Mouse (Mus musculus) natural killer cell, adult 2 months (primary cell): ENCODE results near the gene Cln3.

ENCODE experiments used
- DNase-seq, 2 experiments: peaks; one replicate each; pipeline ENCODE4 v3.0.0; 2022; ENCODE audit warnings: low spot score in 2 of 2

Gene Cln3

DNA sequence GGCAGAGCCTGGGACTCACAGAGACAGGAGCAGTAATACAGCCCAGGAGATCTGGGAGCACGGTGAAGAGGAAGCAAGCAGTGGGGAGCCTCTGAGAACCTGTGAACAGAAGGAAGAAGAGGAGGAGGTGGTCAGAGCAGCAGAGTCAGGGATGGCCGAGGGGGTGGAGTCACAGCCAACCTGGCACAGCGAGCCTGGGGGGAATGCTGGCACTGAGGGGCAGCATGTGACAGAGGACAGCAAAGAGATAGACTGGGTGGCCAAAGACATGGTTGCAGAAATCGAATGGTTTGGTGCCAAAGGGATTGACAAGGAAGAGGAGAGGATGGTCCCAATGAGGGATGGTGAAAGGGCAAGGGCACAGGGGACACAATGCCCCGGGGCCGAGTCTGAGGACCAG, at the start of gene Cln3:
Cln3 (minus strand) TSS at position 101 of the 400 bp plus-strand sequence.
- no peak for DNase-seq

DNA sequence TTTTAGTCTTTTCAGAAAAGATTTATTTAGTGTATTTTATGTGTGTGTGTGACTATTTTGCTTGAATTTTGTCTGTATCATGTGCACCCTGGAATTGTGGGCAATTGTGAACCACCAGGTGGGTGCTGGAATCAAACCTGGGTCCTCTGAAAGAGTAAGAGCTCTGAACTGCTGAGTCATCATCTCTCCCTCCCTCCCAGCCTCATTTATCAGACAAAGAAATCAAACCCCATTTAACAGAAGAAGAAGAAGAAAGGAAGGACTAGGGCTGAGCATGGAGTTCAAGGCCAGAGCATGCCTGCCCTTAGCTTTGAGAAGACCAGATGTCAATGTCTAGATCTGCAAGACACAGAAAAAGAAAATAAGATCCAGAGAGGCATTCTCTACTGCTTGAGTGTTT, 49.8 kb upstream of the Cln3 start:
- DNase-seq, result no peak

DNA sequence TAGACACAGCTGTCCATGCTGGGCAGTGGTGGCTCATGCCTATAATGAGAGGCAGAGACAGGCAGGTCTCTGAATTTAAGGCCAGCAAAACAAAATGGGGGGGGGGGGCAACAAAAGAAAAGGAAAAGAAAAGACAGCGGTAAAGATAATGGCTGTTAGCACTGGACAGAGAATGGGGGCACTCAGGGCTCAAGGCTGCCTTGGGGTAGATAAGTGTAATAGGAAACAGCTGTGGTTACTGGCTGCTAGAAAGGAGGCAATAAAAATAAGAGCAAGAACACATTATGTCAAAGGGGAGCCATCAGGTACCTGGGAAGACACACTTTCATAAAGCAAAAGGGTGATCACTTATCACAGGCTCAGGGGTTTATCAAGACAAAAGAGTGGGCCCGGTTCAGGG, 46.9 kb upstream of the Cln3 start:
- no peak for DNase-seq

- no peak for DNase-seq
These were observed 45.4 kb upstream of the Cln3 start, which contains the start of gene Nupr1 for GRCm38 (mm10) chr7:126630824-126631518. Gene Nupr1 (minus strand): TSS chr7:126630861.

DNA sequence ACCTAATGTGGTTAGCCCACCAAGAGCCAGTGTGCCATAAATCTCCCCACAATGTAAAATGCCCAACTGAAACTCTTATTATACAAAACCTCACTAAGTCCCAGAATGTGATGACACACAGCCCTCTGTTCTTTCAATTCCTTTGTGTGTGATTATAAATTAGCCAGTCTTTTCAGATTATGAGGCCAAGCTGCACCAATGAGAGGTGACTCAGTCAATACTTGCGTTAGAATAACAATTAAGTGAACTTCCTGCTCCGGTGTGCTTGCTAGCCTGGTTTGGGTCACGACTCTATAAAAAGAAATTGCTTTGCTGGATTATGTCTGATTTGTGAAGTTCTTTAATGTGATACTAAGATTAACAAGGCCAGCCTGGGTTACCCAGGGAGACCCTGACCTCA, 44.3 kb upstream of the Cln3 start:
- no peak for DNase-seq

DNA sequence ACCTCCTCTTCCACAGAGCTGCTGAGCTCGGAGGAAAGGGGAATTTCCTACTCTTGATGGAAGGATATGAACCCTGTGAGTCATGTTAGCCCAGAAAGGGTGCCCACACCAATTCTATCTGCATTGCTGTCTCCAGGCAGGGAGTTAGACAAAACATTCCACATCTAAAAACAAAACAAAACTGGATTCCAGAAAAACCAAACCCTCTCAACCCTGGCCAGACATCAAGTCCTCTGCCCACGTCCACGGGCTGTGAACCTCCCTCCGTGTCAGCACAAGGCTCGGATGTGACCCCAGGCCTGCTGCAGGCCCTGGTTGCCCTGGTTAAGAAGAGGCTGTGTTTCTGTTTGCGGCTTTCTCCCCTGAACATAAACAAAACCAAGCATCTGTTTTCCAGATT, 42.5 kb upstream of the Cln3 start:
- DNase-seq, result no peak

DNA sequence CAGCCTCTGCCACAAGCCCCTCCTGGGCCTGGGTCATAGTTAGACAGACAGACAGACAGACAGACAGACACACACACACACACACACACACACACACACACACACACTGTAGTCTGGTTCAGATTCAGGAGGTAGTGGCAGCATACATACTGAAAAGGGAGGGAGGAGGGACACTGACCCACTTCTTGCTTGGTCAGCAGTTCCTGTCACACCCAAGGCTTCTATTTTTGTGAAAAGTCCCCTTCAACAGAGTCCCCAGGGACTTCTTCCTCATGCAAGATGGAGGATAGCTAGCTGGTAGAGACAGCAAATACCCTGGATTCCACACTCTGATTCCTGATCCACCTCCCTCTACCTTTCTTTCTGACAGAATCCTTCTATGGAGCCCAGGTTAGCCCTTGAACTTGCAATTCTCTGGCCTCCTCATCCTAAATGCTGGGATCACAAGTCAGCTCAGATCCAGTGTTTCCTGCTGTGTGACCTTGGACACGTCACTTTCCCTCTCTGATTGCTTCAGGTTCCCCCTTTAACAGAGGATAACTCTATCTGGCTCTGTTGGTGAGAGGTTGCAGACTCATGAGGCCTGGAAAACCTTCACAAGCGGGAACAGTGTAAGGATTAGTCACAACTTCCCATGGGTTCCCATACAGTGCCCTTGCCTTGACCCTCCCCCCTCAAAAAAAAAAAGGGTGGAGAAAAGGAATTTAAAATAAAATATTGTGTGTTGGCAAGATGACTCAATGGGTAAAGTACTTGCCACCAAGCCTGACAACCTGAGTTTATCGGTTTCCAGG, 40.4 kb upstream of the Cln3 start:
- no peak for DNase-seq

DNA sequence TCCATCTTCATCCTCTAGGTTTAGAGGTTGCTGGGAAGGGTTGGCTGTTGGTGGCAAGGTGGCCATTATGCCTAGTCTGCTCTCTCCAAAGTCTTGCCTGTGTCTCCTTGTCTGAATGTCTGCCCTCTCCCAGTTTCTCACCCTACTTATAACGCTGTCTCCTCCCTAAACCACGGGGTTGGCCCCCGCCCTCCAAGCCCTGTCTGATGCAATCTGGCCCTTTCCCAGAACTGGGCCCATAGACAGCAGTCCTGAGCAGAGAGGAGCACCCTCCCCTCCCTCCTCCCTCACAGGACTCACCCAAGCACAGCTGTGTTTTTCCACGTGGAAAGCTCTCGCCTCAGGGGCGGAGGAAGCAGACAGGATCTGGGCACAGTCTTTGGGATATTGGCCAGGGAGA, 39.8 kb upstream of the Cln3 start:
- no peak for DNase-seq

DNA sequence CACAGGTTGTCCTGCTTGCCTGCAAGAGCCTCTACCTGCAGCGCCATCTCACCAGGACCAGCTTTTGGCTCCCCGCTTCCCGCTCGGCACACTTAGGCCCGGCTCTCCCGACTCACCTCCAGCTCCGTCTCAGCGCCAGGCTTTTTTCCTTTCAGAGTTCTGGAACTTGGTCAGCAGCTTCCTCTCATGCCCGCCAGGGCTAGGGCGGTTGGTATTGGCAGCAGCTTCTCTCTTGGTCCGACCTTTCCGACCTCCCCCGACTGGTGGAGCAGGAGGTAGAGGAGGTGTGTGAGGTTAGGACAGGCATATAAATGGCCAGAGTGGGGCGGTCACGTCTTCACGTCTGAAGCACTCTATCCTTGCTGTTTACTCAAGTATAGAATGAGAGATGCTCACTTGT, 39.2 kb upstream of the Cln3 start:
- no peak for DNase-seq

GRCm38 (mm10) chr7:126623381-126623780, 37.8 kb upstream of the Cln3 start:
- DNase-seq, result no peak

DNA sequence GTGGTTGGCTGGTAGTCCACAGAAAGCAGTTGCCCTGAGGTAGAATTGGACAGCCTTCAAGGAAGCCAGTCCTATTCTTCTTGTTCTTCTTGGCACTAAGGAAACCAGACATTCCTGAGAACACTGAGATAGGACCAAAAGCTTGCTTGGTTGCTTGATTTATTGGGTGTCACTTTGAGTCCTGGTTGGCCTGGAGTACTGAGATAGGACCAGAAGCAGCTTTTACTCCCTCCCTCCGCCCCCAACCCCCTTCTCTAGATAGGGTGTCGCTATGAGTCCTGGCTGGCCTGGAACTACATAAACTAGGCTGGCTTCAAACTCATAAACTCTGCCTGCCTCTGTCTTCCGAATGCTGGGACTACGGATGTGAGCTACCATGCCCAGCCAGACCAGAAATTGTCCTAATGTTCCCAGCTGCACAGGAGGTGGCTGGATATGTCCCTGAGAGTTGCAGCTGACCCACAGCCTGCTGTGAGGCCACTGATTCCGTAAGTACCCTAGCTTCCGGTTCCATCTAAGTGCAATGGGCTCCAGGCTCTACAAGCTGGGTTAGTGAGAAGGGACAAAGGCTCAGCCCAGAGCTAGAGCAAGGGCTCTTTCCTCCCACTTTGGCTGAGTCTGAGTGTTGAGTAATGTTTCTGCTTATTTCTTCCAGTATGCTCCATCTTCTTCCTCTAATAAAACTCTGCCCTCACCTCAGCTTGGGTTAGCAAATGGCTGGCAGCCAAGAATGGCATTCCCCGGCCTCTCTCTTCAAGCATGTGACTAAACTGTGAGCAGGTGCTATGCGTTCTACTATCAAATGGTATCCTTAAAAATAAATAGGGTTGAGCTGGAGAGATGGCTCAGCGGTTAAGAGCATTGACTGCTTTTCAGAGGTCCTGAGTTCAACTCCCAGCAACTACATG, 36.1 kb upstream of the Cln3 start:
- DNase-seq, result no peak

- no peak for DNase-seq
These were observed 34.1 kb upstream of the Cln3 start for GRCm38 (mm10) chr7:126619559-126620275.

- no peak for DNase-seq
These were observed 31.1 kb upstream of the Cln3 start for GRCm38 (mm10) chr7:126616707-126617106.

DNA sequence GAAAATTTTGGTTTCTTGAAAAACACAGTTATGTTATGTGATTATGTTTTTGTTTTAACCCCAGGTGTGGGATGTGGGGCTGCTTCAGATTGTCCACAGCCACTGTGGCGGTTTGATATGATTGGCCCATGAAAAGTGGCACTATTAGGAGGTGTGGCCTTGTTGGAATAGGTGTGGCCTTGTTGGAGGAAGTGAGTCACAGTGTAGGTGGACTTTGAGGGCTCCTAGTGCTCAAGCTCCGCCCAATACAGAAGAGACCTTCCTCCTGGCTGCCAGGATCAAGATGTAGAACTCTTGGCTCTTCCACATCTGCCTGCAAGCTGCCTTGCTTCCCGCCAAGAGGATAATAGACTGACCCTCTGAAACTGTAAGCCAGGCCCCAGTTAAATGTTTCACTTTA, 27.1 kb upstream of the Cln3 start:
- no peak for DNase-seq

- DNase-seq, result no peak
These were observed 22.2 kb upstream of the Cln3 start for GRCm38 (mm10) chr7:126607796-126608195.

- DNase-seq, result no peak
These were observed 21.4 kb upstream of the Cln3 start for GRCm38 (mm10) chr7:126607064-126607463.

DNA sequence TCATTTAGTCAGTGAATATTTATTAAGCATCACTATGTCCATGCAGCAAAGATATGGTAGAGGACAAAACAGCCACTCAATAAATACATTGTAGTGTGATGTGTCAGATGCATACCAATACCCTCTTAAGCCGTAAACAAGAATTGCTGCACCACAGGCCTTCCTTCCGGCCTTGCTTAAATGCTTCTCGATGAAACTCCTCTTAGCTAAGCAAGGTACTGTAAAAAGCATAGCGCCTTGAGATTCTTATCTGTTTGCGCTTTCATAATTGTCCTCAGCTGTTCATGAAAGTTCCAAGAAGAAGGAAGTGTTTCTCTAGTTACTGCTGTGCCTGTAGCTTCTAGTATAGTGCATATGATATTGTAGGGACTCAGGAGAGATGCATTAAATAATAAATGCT, 21.0 kb upstream of the Cln3 start:
- DNase-seq, result no peak

DNA sequence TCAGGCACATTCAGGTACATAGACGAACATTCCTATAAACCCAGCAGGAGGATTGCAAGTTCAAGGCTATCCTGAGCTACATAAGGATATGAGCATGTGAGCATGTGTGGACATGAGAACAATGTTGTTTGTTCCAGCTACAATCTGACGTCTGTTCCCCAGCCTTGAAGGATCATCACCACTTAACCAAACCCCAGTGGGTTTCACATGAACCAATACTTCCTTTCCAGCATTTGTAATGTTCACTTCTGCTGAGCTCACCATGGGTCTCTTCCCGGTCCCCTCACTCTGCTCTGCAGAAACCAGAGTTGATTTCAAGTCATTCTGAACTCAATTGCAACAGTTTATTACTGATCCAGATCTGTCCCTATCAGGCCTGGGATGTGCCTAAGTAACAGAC, 17.0 kb upstream of the Cln3 start:
- DNase-seq, result no peak

- DNase-seq, result no peak
These were observed 16.3 kb upstream of the Cln3 start for GRCm38 (mm10) chr7:126601896-126602295.

GRCm38 (mm10) chr7:126598919-126599318, 13.3 kb upstream of the Cln3 start:
- DNase-seq, result no peak

- no peak for DNase-seq
These were observed 10.8 kb upstream of the Cln3 start for GRCm38 (mm10) chr7:126596414-126596813.

DNA sequence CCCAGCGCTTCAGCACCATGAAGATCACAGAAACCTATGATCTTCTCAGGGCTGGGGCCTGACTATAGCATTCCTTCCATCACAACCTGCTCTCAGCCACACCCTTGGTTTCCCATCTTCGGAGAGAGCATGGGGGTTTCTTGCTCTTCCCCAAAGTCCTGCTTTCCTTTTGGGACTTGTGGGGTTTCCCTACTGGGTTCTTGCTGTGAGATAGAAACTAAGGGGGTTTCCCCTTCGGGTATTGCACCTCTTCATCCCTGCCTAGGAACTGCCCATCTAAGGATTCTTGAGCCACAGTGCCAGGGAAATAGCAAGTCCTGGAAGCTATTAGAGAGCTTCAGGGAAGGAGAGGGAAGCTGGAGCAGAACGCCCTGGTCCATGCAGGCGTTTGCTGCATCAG, 10.3 kb upstream of the Cln3 start:
- DNase-seq, result no peak
